8 mouse cellular contexts compared by ENCODE assay signal in the genomic region with DNA sequence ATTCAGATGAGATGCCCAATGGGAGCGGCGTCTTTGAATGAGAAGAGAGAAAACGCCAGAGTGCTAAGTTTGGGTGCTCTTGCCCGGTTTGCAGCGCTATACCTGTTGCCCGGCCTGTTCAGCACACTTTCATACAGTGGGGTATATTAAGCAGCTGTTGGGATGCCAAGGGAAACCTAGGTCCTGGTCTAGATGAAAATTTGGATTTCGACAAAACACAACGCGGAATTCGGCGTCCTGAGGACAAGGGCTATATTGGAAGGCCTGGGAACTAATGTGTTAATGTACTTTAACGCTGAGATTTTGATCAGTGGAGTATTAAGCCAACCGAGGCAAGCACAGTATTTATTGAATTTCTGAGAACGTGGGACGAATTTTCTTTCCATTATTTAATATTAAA. TPM values are rescaled to one million over a fixed set of nuclear protein-coding genes. Genes with fewer than 3 reads are reported as not detected.
DNase-seq lines count a peak whose midpoint lies in the region; ATAC-seq and TF ChIP-seq lines count a peak whose summit lies in the region.

No protein-coding gene starts in this region.

- peak overlapping the region; percentile 68 for H3K9ac ChIP-seq in forebrain, postnatal 0 days
- H3K9ac ChIP-seq in liver, embryonic 13.5 days = peak overlapping the region; percentile 93

- H3K4me2 ChIP-seq in forebrain, postnatal 0 days (ENCODE audit: low read depth) = peak overlapping the region; percentile 72
- H3K4me2 ChIP-seq in liver, embryonic 13.5 days = peak overlapping the region; percentile 86

- 0 out of 2 replicates have a peak, but pooled peaks cover 3% of the 10 kb centered on the region for H3K36me3 ChIP-seq in E14TG2a.4 (ENCODE audit: insufficient read depth, low read length)
- no peaks in the 10 kb centered on the region for H3K36me3 ChIP-seq in forebrain, postnatal 0 days (ENCODE audit: insufficient read depth)
- peaks cover 9% of the 10 kb centered on the region for H3K36me3 ChIP-seq in liver, embryonic 13.5 days

- TF ChIP-seq CTCF in E14TG2a.4 (conservative IDR thresholded peaks at IDR 0.05; ENCODE audit: low read length) = no peak
- TF ChIP-seq CTCF in forebrain, postnatal 0 days (IDR thresholded peaks at IDR 0.05; ENCODE audit: low read depth) = no peak

- ATAC-seq in forebrain, postnatal 0 days = no peak
- no peak for ATAC-seq in liver, embryonic 13.5 days (ENCODE audit: low read depth)

- H3K9me3 ChIP-seq in E14TG2a.4 (ENCODE audit: low read length) = no peaks in the 10 kb centered on the region
- H3K9me3 ChIP-seq in forebrain, postnatal 0 days (ENCODE audit: low read length) = no peaks in the 10 kb centered on the region
- H3K9me3 ChIP-seq in liver, embryonic 13.5 days (replicated peaks) = no peaks in the 10 kb centered on the region

- no peaks in the 10 kb centered on the region for H3K27me3 ChIP-seq in E14TG2a.4 (ENCODE audit: insufficient read depth, low read length)
- no peaks in the 10 kb centered on the region for H3K27me3 ChIP-seq in forebrain, postnatal 0 days (ENCODE audit: insufficient read depth, low read length)
- H3K27me3 ChIP-seq in liver, embryonic 13.5 days = no peaks in the 10 kb centered on the region

- peaks cover 26% of the 10 kb centered on the region for H3K4me1 ChIP-seq in E14TG2a.4 (replicated peaks; ENCODE audit: low read depth, low read length)
- H3K4me1 ChIP-seq in forebrain, postnatal 0 days (ENCODE audit: insufficient read depth) = 0 out of 2 replicates have a peak, but pooled peaks cover 4% of the 10 kb centered on the region
- H3K4me1 ChIP-seq in liver, embryonic 13.5 days (replicated peaks) = peaks cover 23% of the 10 kb centered on the region

- DNase-seq in embryo, embryonic 10 days (ENCODE audit: low spot score) = peak; percentile 24
- no peak for DNase-seq in embryo, embryonic 10.5 days (ENCODE audit: low spot score)
- no peak for DNase-seq in forebrain, postnatal 0 days
- no peak for DNase-seq in liver, embryonic 13.5 days
- no peak for DNase-seq in MN1 (ENCODE audit: low spot score)
- no peak for DNase-seq in thymus, postnatal 0 days (ENCODE audit: low spot score)
- no peak for DNase-seq in kidney, adult 11 months

- WGBS in forebrain, postnatal 0 days = 2% methylated on average over 15 of the region's 15 CpGs
- 2% methylated on average over 15 of the region's 15 CpGs for WGBS in liver, embryonic 13.5 days (ENCODE audit: insufficient replicate concordance)

- no peak overlapping the region for H3K27ac ChIP-seq in forebrain, postnatal 0 days (ENCODE audit: low read depth, low read length)
- H3K27ac ChIP-seq in liver, embryonic 13.5 days = peak overlapping the region; percentile 92

- H3K4me3 ChIP-seq in E14TG2a.4 (replicated peaks; ENCODE audit: low read length) = peak overlapping the region; percentile 99
- H3K4me3 ChIP-seq in forebrain, postnatal 0 days (ENCODE audit: low read depth, low read length) = peak overlapping the region; percentile 97
- H3K4me3 ChIP-seq in liver, embryonic 13.5 days (replicated peaks) = peak overlapping the region; percentile 95

RNA-seq across cellular contexts. Expression of gene Ing2, which starts 0.9 kb away (rescaled TPM):
- 8.9 TPM in 2 replicates for total RNA-seq in forebrain, postnatal 0 days (2014; rRNA removed)
- polyA plus RNA-seq in forebrain, postnatal 0 days (2015; fragmentation: Nextera tagmentation; extraction: Ambion mirVana) = 11.1 and 13.1 TPM in 2 replicates
- polyA plus RNA-seq in liver, embryonic 13.5 days (2015; fragmentation: Nextera tagmentation; extraction: Ambion mirVana) = 8.6 and 9.9 TPM in 2 replicates
- 16.9 and 21.5 TPM in 2 replicates for polyA plus RNA-seq in thymus, postnatal 0 days (2015; fragmentation: Nextera tagmentation; extraction: Ambion mirVana)

RNA-seq across cellular contexts. Expression of gene Cdkn2aip, which starts 37.5 kb away (rescaled TPM):
- total RNA-seq in forebrain, postnatal 0 days (2014; rRNA removed) = 29.5 and 31.1 TPM in 2 replicates
- polyA plus RNA-seq in forebrain, postnatal 0 days (2015; fragmentation: Nextera tagmentation; extraction: Ambion mirVana) = 24.0 and 24.4 TPM in 2 replicates
- polyA plus RNA-seq in liver, embryonic 13.5 days (2015; fragmentation: Nextera tagmentation; extraction: Ambion mirVana) = 13.5 and 16.1 TPM in 2 replicates
- 36.1 and 36.5 TPM in 2 replicates for polyA plus RNA-seq in thymus, postnatal 0 days (2015; fragmentation: Nextera tagmentation; extraction: Ambion mirVana)
